Mouse (Mus musculus): ENCODE measurements at regions not wholly inside any gene's neighbourhood (a gene's known extent, or its start where the extent isn't known, plus 50 kb on each side); places are given as distances from the start of the nearest gene placed in this dataset.

DNA sequence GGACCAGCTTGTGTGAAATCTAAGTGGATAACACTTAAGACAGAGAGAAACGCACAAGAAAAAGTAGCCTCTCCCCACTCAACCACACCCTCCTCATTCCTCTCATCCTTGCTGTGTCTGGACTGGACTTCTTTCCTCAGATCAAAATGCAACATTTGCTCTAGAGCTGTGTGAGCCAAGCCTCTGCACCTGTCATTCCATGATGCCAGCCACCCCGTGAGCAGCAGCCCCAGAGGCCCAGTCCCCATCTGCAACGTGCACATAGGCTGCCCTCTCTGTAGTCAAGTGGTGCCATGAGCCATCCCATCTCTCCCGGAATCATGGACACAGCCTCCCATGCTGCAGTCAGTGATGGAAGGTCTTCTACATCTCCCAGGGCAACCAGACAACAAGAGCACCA is 55.1 kb upstream of the Gpc1 start:
- no peak for DNase-seq

- no peak for DNase-seq
Observed at GRCm38 (mm10) chr1:92775908-92776307, 55.5 kb upstream of the Gpc1 start.

GRCm38 (mm10) chr1:92774743-92775692 is 56.4 kb upstream of the Gpc1 start:
- no peak for DNase-seq

DNA sequence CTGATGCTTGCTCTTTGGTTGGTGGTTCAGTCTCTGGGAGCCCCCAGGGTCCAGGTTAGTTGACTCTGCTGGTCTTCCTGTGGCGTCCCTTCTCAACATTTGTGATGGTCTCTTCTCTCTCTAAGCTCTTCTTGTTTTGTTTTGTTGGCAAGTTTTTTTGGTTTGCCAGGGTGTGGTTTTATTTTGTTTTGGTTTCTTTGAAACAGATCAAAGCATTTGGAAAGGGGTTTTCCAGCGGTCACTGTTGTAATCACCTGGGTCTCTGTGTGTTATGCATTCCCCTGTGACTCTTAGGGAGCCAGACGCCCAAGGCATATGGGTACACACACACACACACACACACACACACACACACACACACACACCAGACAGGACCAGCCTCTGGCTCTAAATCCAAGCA is 57.4 kb upstream of the Gpc1 start:
- DNase-seq = no peak

DNA sequence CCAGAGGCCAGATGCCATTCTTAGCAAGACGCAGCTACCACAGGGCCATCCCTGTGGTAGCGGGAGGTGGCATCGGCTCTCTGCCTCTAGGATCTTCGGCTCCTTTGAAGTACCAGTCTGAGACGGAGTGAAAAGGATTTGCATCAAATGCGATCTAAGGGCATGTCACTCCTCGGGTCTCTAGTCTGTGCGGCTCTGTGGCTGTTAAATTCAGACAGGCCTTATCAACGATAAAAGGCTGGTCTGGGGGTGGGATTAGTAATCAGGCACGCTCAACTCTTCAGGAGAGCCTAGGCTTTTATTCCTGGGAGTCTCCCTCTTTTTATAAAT is 58.7 kb upstream of the Gpc1 start:
- DNase-seq = no peak

GRCm38 (mm10) chr1:92772101-92772783 is 59.2 kb upstream of the Gpc1 start:
- no peak for DNase-seq

- DNase-seq = no peak
Observed at GRCm38 (mm10) chr1:92769696-92770095, 61.7 kb upstream of the Gpc1 start.

- DNase-seq = no peak
Observed at GRCm38 (mm10) chr1:92769156-92769555, 62.3 kb upstream of the Gpc1 start.

- DNase-seq = no peak
Observed at GRCm38 (mm10) chr1:92766496-92766895, 64.9 kb upstream of the Gpc1 start.

- DNase-seq = no peak
Observed at GRCm38 (mm10) chr1:92754793-92755488, 76.5 kb upstream of the Gpc1 start.

DNA sequence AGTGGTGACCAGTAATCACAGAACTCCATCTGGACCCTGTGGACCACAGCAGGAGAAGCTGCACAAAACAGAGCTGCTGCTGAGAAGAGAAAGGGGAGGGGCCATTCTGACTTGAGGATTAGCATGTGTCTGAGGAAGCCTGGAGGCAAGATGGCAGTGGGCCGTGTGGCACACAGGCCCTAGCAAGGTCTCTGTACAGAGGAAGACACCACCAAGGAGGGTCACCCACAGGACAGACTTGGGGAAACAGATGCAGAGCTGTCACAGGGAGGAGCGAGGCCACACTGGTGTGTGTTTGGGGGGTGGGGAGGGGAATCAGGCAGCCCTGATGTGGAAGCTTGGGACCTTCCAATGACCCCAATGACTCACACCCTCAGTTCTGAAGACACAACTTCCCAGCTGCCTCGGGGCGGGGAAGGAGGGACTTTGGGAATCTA is 79.7 kb upstream of the Gpc1 start:
- no peak for DNase-seq

DNA sequence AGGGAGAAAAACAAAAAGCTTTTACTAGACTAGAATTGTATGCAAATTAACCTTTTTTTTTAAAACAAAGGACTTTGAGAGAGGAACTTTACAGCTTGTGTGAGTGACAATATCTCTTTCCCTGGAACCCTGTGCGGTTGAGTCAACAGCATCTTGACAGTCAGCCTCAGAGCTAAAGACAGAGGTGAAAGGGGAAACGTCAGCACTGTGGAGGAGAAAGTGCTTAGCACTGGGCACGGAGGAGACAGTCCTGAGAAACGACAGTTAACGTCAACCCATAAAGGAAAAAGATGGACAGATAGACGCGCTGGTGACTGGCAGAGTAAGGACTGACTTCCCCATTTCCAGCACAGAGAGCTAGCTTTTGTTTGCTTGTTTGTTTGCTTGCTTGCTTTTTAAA is 82.0 kb upstream of the Gpc1 start:
- no peak for DNase-seq

DNA sequence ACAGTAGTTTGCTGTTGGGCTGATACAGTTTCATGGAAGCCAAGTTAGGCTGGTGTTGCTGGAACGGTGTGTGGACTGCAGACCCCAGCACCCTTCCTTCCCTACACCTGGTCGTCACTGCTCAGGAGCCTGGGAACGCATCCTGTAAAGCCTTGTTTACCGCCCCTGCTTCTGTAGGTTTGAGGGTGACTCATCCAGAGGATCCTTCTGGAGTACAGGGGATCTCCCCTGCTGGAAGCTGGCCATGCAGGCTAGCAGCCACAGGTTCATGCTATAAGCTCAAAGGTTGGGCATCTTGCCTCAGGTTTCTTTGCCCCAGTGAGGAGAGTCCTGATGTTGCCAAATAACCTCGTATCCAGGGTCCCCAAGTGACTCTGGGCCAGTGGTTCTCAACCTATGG is 86.2 kb upstream of the Gpc1 start:
- DNase-seq = no peak

DNA sequence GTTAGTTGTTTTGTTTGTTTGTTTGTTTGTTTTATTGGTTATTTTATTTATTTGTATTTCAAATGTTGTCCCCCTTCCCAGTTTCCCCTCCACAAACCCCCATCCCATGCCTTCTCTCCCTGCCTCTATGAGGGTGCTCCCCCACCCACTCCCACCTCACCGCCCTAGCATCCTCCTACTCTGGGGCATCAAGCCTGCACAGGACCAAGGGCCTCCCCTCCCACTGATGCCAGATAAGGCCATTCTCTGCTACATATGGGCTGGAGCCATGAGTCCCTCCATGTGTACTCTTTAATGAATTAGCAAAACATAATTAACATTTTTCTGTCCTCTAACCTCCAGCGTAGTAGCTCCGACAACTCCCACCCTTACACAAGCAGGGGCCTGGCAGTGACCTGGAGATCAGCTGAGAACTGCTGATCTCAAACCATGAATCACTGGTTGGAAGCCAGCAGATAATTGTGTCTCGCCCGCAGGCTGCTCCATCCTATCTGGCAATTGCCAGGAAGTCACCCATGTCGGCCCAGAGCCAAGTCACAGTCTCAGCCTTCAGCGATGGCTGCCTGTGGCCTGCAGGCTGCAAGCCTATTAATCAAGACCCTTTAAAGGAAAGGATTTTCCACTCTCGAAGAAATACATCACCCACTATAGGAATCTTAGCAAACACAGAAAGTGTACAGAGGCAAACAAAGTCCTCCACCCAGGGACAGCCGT is 86.8 kb upstream of the Gpc1 start:
- no peak for DNase-seq

DNA sequence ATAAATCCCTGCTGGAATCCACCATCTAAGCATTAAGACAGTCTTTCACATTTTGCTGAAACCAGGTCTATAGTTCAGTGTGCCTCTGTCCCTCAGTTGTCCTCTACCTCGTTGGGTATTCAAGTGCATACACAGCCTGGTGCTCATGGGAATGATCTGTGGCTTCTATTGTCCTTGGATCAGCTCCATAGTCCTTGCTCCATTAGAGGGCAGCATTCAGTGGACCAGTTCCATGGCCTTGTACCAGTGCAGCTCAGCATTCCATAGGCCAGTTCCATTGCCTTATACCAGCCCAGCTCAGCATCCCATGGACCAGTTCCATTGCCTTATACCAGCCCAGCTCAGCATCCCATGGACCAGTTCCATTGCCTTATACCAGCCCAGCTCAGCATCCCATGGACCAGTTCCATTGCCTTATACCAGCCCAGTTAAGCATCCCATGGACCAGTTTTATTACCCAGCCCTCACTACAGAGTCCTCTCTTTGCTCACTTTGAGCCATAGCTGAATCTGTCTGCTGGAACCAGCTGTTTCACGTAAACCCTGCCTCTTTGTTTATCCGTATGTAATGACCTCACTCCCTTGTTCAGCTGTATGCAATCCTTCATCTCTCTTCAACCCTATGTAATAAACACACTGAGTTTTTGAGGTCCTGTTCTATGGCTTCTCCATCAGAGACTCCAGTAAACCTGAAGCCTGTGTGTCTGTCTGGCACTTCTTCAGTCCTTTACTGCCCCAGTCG is 88.4 kb upstream of the Gpc1 start:
- DNase-seq = no peak

- DNase-seq = no peak
Observed at GRCm38 (mm10) chr1:92742300-92742699, 89.1 kb upstream of the Gpc1 start.

DNA sequence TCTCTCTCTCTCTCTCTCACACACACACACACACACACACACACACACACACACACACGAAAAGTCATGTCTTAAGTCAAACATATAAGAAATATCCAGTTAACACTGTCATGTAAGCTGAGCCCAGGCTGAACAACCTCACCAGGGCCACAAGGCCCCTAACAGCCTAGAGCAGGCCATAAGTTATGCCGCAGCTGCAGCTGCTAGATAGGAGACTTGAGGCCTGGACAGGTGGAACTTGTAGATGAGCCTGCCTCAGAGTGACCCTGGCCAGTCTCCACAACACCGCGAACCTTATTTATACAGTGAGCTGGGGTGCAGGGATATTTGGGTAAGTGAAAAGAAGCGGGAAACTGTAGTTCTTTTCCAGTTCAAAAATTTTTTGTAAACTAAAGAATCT is 90.4 kb upstream of the Gpc1 start:
- no peak for DNase-seq

GRCm38 (mm10) chr1:92737600-92738197 is 89.1 kb upstream of the Otos start:
- DNase-seq = no peak

DNA sequence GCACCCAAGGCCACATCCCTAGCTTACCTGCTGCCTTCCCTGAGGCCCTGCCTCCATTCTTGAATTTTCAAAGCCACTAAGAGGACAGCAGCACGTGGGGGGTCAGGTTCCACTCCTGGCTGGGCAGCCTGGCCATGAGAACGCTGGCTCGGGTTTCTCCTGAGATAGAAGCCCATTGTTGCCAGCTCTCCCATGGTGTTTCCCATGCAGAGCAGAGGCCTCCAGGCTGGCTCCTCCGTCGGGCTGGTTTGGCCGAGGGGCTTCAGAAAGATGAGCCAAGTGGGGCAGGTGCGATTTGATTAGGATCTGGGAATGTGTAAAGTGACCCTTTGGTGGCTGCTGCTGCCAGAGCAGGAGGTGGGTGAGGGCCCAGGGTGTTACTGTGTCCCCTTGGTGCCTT is 87.8 kb upstream of the Otos start:
- DNase-seq = no peak

DNA sequence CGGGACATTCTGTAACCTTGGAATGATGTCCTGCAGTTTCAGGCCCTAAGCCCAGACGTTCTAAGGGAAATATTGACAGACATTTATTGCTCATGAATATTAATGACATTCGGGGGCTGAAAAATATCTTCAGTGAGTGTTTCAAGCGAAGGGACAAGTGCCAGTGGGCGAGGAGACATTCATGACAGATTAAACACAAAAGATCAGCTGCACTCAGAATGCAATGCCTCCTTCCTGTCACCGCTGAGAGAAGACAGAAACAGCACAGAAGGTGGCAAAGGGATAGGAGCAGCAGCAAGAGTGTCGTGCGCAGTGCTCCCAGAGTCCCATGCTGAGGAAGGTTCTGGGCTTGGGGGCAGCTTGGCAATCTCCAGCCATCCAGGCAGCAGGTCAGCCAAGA is 85.1 kb upstream of the Otos start:
- no peak for DNase-seq

DNA sequence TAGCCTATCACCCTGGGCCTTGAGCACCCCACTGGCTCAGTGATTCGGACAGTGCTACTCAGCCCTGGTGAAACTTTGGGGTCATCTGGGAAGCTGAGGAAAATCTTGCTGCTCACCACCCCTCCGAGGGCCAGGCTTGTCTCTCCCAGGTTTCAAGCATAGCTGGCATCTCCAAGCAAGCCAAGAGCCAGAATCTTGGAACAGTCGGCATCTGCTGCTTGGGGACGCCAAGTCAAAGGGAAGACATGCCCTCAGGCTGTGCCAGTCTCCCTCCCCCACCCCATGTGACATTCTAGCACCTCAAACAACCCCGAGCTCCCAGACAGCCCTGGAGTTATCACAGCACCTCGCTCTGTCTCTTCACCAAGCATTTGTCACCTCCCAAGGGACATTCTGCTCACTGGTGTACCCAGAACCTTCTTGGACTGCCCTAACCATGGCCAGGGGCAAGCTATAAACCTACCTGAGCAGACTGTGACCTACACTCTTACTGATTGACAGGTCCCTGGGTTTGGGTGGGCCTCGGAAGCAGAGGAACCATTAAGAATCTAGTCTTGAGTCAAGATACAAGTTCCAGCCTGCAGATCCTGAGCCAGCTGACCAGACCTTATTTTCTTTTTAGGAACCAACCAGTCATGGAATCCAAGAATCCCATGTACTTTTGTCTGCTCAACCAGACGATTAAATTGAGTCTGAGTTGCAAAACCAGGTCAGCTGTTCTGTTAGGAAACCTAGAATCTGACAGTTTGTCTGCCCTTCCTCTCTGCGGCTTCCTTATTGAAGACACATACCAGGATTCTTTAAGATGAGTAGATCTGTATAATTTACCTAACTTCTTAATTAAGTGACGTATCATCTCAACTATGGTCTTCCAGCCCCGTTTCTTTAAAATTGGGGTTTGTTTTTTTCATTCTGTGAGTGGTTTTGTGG is 83.0 kb upstream of the Otos start:
- DNase-seq = no peak

Measured in kidney, adult 11 months (tissue).